Mouse (Mus musculus) CH12.LX (cell line): ENCODE results near the gene Hagh. TPM values are rescaled to one million over a fixed set of nuclear protein-coding genes. Genes with fewer than 3 reads are reported as not detected.
A peak's percentile ranks its signal among the peaks of the same experiment; 100 is the strongest.

ENCODE experiments used
- DNase-seq: peaks from one replicate; pipeline ENCODE4 v3.0.0-alpha.2; 2013; ENCODE audit errors: extremely low read depth
- H3K27ac ChIP-seq: 2 replicates; pipeline ENCODE4 v1.5.1; 2012; ENCODE audit warnings: low read depth, mild to moderate bottlenecking, control low read depth, moderate library complexity; ENCODE audit not compliant: insufficient read depth
- H3K27me3 ChIP-seq: replicated peaks from 2 replicates; pipeline ENCODE3; 2012; ENCODE audit warnings: inconsistent platforms
- H3K36me3 ChIP-seq, 2 experiments: replicated peaks in 1 of 2; 2 replicates each; pipeline versions ENCODE3 to v1.6.1; 2012; ENCODE audit warnings: inconsistent platforms in 1 of 2, low read length in 1 of 2, mild to moderate bottlenecking in 1 of 2, mixed read lengths in 1 of 2, moderate library complexity in 1 of 2; ENCODE audit not compliant: control insufficient read depth in 1 of 2, insufficient read depth in 1 of 2
- H3K4me1 ChIP-seq, 2 experiments: 2 replicates each; pipeline ENCODE4 v1.6.1; 2012; ENCODE audit warnings: inconsistent platforms in 1 of 2, moderate library complexity in 1 of 2; ENCODE audit not compliant: insufficient read depth in 2 of 2, control insufficient read depth in 1 of 2
- H3K4me2 ChIP-seq: 2 replicates; pipeline ENCODE4 v1.6.1; 2012; ENCODE audit warnings: low read depth, mild to moderate bottlenecking, control low read depth; ENCODE audit not compliant: poor library complexity, insufficient read depth, severe bottlenecking
- H3K4me3 ChIP-seq, 3 experiments: fragments of 150-350 bp in 1 of 3; sonication (generic) in 1 of 3; replicated peaks in 1 of 3; 2 replicates each; pipeline versions ENCODE3 to v1.5.1; 2011 to 2012; ENCODE audit warnings: low read depth in 2 of 3, low read length in 2 of 3, mild to moderate bottlenecking in 2 of 3, moderate library complexity in 2 of 3, control low read depth in 1 of 3, improper control_type of control experiment in 1 of 3, inconsistent platforms in 1 of 3, mixed read lengths in 1 of 3; ENCODE audit not compliant: poor library complexity in 1 of 3
- H3K79me2 ChIP-seq: replicated peaks from 2 replicates; pipeline ENCODE4 v1.6.1; 2012; ENCODE audit warnings: mild to moderate bottlenecking, moderate library complexity; ENCODE audit not compliant: control insufficient read depth, poor library complexity, insufficient read depth, severe bottlenecking; ENCODE audit errors: extremely low read depth
- H3K9ac ChIP-seq: 2 replicates; pipeline ENCODE4 v1.6.1; 2012; ENCODE audit warnings: low read depth, mild to moderate bottlenecking, control low read depth, moderate library complexity; ENCODE audit not compliant: insufficient read depth
- H3K9me3 ChIP-seq: replicated peaks from 2 replicates; pipeline ENCODE3; 2012; ENCODE audit warnings: low read length, inconsistent platforms, mixed read lengths
- CHD1 ChIP-seq: IDR thresholded peaks from 2 replicates; pipeline ENCODE4 v1.6.1; 2012; ENCODE audit warnings: low read depth, low read length, improper control_type of control experiment, inconsistent platforms
- CTCF ChIP-seq, 2 experiments: IDR thresholded peaks in 1 of 2; conservative IDR thresholded peaks in 1 of 2; 2 replicates each; pipeline ENCODE4 v1.5.1; 2011 to 2012; ENCODE audit warnings: low read depth in 2 of 2, low read length in 2 of 2, improper control_type of control experiment in 1 of 2, inconsistent platforms in 1 of 2, mild to moderate bottlenecking in 1 of 2, moderate library complexity in 1 of 2
- E2F4 ChIP-seq: IDR thresholded peaks from 2 replicates; pipeline ENCODE4 v1.6.1; 2011; ENCODE audit warnings: low read depth, low read length, improper control_type of control experiment; ENCODE audit not compliant: insufficient replicate concordance
- EP300 ChIP-seq: IDR thresholded peaks from 2 replicates; pipeline ENCODE4 v1.6.1; 2011; ENCODE audit warnings: low read length, improper control_type of control experiment
- ETS1 ChIP-seq: conservative IDR thresholded peaks from 2 replicates; pipeline ENCODE4 v1.6.1; 2012; ENCODE audit warnings: low read depth, mild to moderate bottlenecking, inconsistent platforms, low read length, improper control_type of control experiment, moderate library complexity
- HCFC1 ChIP-seq: IDR thresholded peaks from 2 replicates; pipeline ENCODE4 v1.6.1; 2012; ENCODE audit warnings: low read depth, mild to moderate bottlenecking, inconsistent platforms, low read length, improper control_type of control experiment
- KAT2A ChIP-seq: IDR thresholded peaks from 2 replicates; pipeline ENCODE4 v1.6.1; 2012; ENCODE audit warnings: low read length, improper control_type of control experiment, inconsistent platforms; ENCODE audit not compliant: insufficient replicate concordance
- MAFK ChIP-seq: IDR thresholded peaks from 2 replicates; pipeline ENCODE4 v1.6.1; 2011; ENCODE audit warnings: low read length, improper control_type of control experiment; ENCODE audit not compliant: insufficient replicate concordance
- MAX ChIP-seq: IDR thresholded peaks from 2 replicates; pipeline ENCODE4 v1.6.1; 2011; ENCODE audit warnings: low read length, improper control_type of control experiment
- MEF2A ChIP-seq: IDR thresholded peaks from 2 replicates; pipeline ENCODE4 v1.6.1; 2014; ENCODE audit warnings: low read depth, mild to moderate bottlenecking, inconsistent platforms, low read length, improper control_type of control experiment, borderline replicate concordance
- NELFE ChIP-seq: IDR thresholded peaks from 2 replicates; pipeline ENCODE4 v1.6.1; 2011; ENCODE audit warnings: low read depth, low read length, improper control_type of control experiment
- NRF1 ChIP-seq: IDR thresholded peaks from 2 replicates; pipeline ENCODE4 v1.6.1; 2014; ENCODE audit warnings: low read depth, mild to moderate bottlenecking, inconsistent platforms, low read length, improper control_type of control experiment, moderate library complexity
- POLR2AphosphoS2 ChIP-seq: IDR thresholded peaks from 2 replicates; pipeline ENCODE4 v1.6.1; 2011; ENCODE audit warnings: low read depth, low read length, improper control_type of control experiment
- RAD21 ChIP-seq: IDR thresholded peaks from 2 replicates; pipeline ENCODE4 v1.6.1; 2011; ENCODE audit warnings: low read depth, mild to moderate bottlenecking, low read length, improper control_type of control experiment, moderate library complexity
- RCOR1 ChIP-seq: conservative IDR thresholded peaks from 2 replicates; pipeline ENCODE4 v1.6.1; 2012; ENCODE audit warnings: low read depth, mild to moderate bottlenecking, inconsistent platforms, low read length, improper control_type of control experiment
- SIN3A ChIP-seq: IDR thresholded peaks from 2 replicates; pipeline ENCODE4 v1.6.1; 2012; ENCODE audit warnings: low read length, improper control_type of control experiment, inconsistent platforms
- TBP ChIP-seq: conservative IDR thresholded peaks from 2 replicates; pipeline ENCODE4 v1.6.1; 2011; ENCODE audit warnings: low read depth, low read length, improper control_type of control experiment
- TCF12 ChIP-seq: IDR thresholded peaks from 2 replicates; pipeline ENCODE4 v1.6.1; 2014; ENCODE audit warnings: low read depth, mild to moderate bottlenecking, inconsistent platforms, low read length, improper control_type of control experiment
- UBTF ChIP-seq: IDR thresholded peaks from 2 replicates; pipeline ENCODE4 v1.6.1; 2012; ENCODE audit warnings: low read depth, mild to moderate bottlenecking, inconsistent platforms, low read length, improper control_type of control experiment, moderate library complexity
- USF1 ChIP-seq: IDR thresholded peaks from 2 replicates; pipeline ENCODE4 v1.6.1; 2014; ENCODE audit warnings: low read depth, mild to moderate bottlenecking, inconsistent platforms, low read length, improper control_type of control experiment
- USF2 ChIP-seq: conservative IDR thresholded peaks from 2 replicates; pipeline ENCODE4 v1.6.1; 2011; ENCODE audit warnings: low read depth, low read length, improper control_type of control experiment
- ZMIZ1 ChIP-seq: IDR thresholded peaks from 2 replicates; pipeline ENCODE4 v1.6.1; 2012; ENCODE audit warnings: low read depth, mild to moderate bottlenecking, inconsistent platforms, low read length, improper control_type of control experiment
- ZNF384 ChIP-seq: IDR thresholded peaks from 2 replicates; pipeline ENCODE4 v1.6.1; 2012; ENCODE audit warnings: low read depth, low read length, improper control_type of control experiment, inconsistent platforms
- dilution Hi-C: fragments of 300-500 bp; cut with MboI; formaldehyde crosslinking; loops from 2 replicates; pipeline ENCODE4 v1.14.3; 2020; ENCODE audit warnings: low sequenced_read_pairs; ENCODE audit not compliant: extremely low pct_unique_long_range_greater_than_20kb, extremely low pct_ligation_motif_present
- in situ Hi-C: fragments of 300-500 bp; cut with MboI; formaldehyde crosslinking; loops from 3 replicates; pipeline ENCODE4 v1.14.3; 2019; ENCODE audit warnings: low sequenced_read_pairs, low pct_ligation_motif_present, low pct_unique_long_range_greater_than_20kb, mixed read lengths
- polyA plus RNA-seq: library from polyadenylated mRNA; unstranded; fragments of >175 nt; gene quantifications from 2 replicates; pipeline ENCODE4 v1.2.1, GENCODE M21; 2012; ENCODE audit warnings: low read depth; ENCODE audit not compliant: insufficient read length
- total RNA-seq, 2 experiments: library from RNA; depleted of rRNA; stranded (reverse); fragments of 300-350 nt in 1 of 2; fragments of >200 nt in 1 of 2; gene quantifications; 2 replicates each; pipeline ENCODE4 v1.2.3; 2012 to 2014

Gene Hagh
- total and polyA plus RNA-seq, 3 experiments: 18.9 to 31.0 (median 27.3) TPM

DNA sequence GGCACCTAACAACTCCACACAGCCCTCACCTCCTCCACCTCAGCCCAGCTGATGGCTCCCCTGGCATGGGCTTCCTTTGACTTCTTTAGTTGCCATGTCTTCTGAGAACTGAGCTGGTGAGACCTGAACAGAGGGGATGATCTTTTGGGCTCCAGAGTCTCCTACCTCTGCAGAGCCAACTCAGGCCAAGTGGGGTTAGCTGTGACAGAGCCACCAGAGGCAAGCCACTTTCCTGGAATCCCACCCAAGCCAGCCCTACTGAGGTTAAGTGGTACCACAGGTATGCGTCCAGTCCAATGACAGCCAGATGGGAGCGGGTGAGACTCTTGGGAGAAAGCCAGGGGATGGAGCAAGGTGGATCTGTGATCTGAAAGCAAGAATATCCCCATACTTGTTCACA, 53.3 kb downstream of the Hagh start:
- Histone ChIP-seq H3K79me2 (peaks cover 15% of the 10 kb centered on the region), H3K9me3 (no peaks in the 10 kb centered on the region), H3K9ac (no peak overlapping the region), H3K36me3 (peaks cover 56 to 72% of the 10 kb centered on the region in 2 experiments), H3K27ac (no peak overlapping the region), H3K4me3 (no peak overlapping the region), H3K27me3 (no peaks in the 10 kb centered on the region), H3K4me2 (no peak overlapping the region), H3K4me1 (peaks cover 14 to 78% of the 10 kb centered on the region in 2 experiments)
- no peak for DNase-seq
- in situ Hi-C loops (no loop called here), dilution Hi-C loops (no loop called here)
- TF ChIP-seq CTCF (conservative IDR thresholded peaks at IDR 0.05 in 1 of 2, IDR thresholded peaks at IDR 0.05 in 1 of 2; ENCODE audit: low read depth in 2 of 2, low read length in 2 of 2) (no peak), MEF2A (no peak), SIN3A (no peak), KAT2A (no peak), TCF12 (no peak), NELFE (no peak), USF1 (no peak), UBTF (no peak), TBP (no peak), MAFK (no peak)

DNA sequence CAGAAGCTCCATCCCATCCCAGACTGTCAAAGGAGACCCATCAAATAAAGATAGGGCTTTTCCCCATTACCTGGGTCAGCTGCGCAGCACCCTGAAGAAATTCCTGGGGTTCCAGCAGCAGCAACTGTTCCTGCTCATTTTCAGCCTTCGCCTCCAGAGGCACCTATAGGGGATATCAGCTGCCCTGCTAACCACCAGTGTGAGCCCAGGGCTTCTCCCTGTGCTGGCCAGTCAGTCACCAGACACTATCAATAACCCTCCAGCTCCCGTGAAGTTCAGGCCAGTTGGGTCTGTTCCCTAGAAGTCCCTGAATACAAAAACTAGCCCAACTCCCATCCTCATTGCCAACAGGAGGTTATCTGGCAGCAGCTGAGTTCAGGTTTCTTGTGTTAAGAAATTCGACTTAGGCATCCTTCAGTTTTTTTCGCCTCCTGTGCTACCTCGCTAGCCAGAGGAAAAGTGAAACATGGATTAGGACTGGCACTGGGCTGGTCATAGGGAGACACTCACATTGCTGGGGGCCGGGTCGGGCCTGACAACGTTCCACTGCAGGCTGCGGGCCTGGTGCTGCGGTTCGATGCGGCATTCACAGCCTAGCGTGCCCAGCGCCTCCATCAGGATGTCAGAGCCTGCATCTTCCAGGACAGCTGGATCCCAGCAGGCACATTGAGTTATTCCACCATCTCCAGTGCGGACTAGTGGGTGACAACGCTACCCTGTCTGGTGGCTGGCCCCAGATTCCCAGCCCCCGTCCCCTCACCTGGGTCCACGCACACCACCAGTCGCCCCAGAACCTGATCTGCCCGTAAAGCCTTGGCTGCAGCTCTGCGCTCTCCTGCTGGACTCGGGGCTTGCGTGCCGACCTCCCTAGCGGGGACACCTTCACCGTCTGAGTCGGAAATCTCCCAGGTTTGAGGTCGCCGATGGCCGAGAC, 54.4 kb downstream of the Hagh start:
- Histone ChIP-seq H3K27me3 (no peaks in the 10 kb centered on the region), H3K4me1 (peaks cover 17 to 75% of the 10 kb centered on the region in 2 experiments), H3K4me3 (peak overlapping the region; percentile 83 to 94 (median 92)), H3K36me3 (peaks cover 66 to 72% of the 10 kb centered on the region in 2 experiments), H3K9ac (peak overlapping the region; percentile 74), H3K27ac (peak overlapping the region; percentile 62), H3K79me2 (peaks cover 15% of the 10 kb centered on the region), H3K4me2 (peak overlapping the region; percentile 91), H3K9me3 (no peaks in the 10 kb centered on the region)
- dilution Hi-C loops: no loop called here
- no peak for DNase-seq
- in situ Hi-C loops: no loop called here
- no peak for TF ChIP-seq NELFE
- TF ChIP-seq ZMIZ1: no peak
- no peak for TF ChIP-seq CTCF (conservative IDR thresholded peaks at IDR 0.05 in 1 of 2, IDR thresholded peaks at IDR 0.05 in 1 of 2; ENCODE audit: low read depth in 2 of 2, low read length in 2 of 2)
- TF ChIP-seq TBP: no peak
- no peak for TF ChIP-seq USF1
- TF ChIP-seq HCFC1: no peak
- TF ChIP-seq MAFK: no peak
- TF ChIP-seq RCOR1: no peak
- TF ChIP-seq E2F4: no peak
- no peak for TF ChIP-seq RAD21
- no peak for TF ChIP-seq EP300
- no peak; the same call in 1 of the 2 replicates for TF ChIP-seq CHD1
- no peak for TF ChIP-seq NRF1
- no peak for TF ChIP-seq USF2
- no peak for TF ChIP-seq TCF12
- TF ChIP-seq ETS1: no peak
- no peak for TF ChIP-seq ZNF384
- no peak for TF ChIP-seq POLR2AphosphoS2
- no peak for TF ChIP-seq MAX
